Mouse (Mus musculus) G1E (cell line): ENCODE results near the gene 1190005I06Rik. TPM values are rescaled to one million over a fixed set of nuclear protein-coding genes. Genes with fewer than 3 reads are reported as not detected.

Experiments used
- ATAC-seq: 2 replicates; pipeline ENCODE4 v1.8.0; 2016; ENCODE audit warnings: mild to moderate bottlenecking; ENCODE audit not compliant: insufficient number of reproducible peaks, poor library complexity, low FRiP score, severe bottlenecking; ENCODE audit errors: extremely low read depth
- DNase-seq: peaks from one replicate; pipeline ENCODE4 v3.0.0; 2012; ENCODE audit warnings: low spot score
- H3K27me3 ChIP-seq: 2 replicates; pipeline ENCODE4 v1.6.1; 2012; ENCODE audit warnings: mild to moderate bottlenecking, low read length, inconsistent platforms; ENCODE audit not compliant: insufficient read depth
- H3K36me3 ChIP-seq: replicated peaks from 2 replicates; pipeline ENCODE3; 2012; ENCODE audit warnings: mild to moderate bottlenecking, inconsistent platforms
- H3K4me1 ChIP-seq: 2 replicates; pipeline ENCODE4 v1.6.1; 2012; ENCODE audit warnings: low read depth, low read length, inconsistent platforms, mixed read lengths; ENCODE audit not compliant: insufficient read depth
- H3K4me3 ChIP-seq: 2 replicates; pipeline ENCODE4 v1.5.1; 2012; ENCODE audit warnings: low read depth, mild to moderate bottlenecking, inconsistent platforms, low read length, moderate library complexity, mixed read lengths
- H3K9me3 ChIP-seq: replicated peaks from 2 replicates; pipeline ENCODE4 v1.6.1; 2012; ENCODE audit warnings: inconsistent platforms
- CTCF ChIP-seq: IDR thresholded peaks from 2 replicates; pipeline ENCODE4 v1.5.1; 2012; ENCODE audit warnings: low read depth, low read length, inconsistent platforms, mixed read lengths
- GATA1 ChIP-seq: IDR thresholded peaks from 2 replicates; pipeline ENCODE4 v1.6.1; 2012; ENCODE audit warnings: borderline replicate concordance, low read length, inconsistent platforms, mixed read lengths
- GATA2 ChIP-seq: IDR thresholded peaks from 2 replicates; pipeline ENCODE4 v1.6.1; 2012; ENCODE audit warnings: low read depth, low read length, inconsistent platforms, borderline replicate concordance
- POLR2AphosphoS5 ChIP-seq: IDR thresholded peaks from 2 replicates; pipeline ENCODE4 v1.6.1; 2012; ENCODE audit warnings: low read depth, low read length, inconsistent platforms; ENCODE audit not compliant: insufficient replicate concordance
- TAL1 ChIP-seq: conservative IDR thresholded peaks from 2 replicates; pipeline ENCODE4 v1.6.1; 2012; ENCODE audit warnings: low read depth, low read length, inconsistent platforms, mixed read lengths
- polyA plus RNA-seq: library from polyadenylated mRNA; stranded (reverse); fragments of >175 nt; gene quantifications from 2 replicates; pipeline ENCODE4 v1.2.3, GENCODE M21; 2012
- total RNA-seq, 2 experiments: library from RNA; stranded (forward) in 1 of 2; stranded (reverse) in 1 of 2; fragments of 200-1000 nt in 1 of 2; fragments of >200 nt in 1 of 2; fragmentation: Nextera tagmentation in 1 of 2; gene quantifications; 2 replicates each; pipeline ENCODE4 v1.2.3; 2014 to 2017

Gene 1190005I06Rik
- total and polyA plus RNA-seq, 3 experiments = 0.10 to 0.71 TPM; not detected in 1

- H3K4me3 ChIP-seq = no peak overlapping the region
- TF ChIP-seq GATA1 (no peak), TAL1 (no peak), POLR2AphosphoS5 (no peak)
- no peaks in the 10 kb centered on the region for H3K9me3 ChIP-seq
- H3K4me1 ChIP-seq = no peaks in the 10 kb centered on the region
- H3K27me3 ChIP-seq = peaks cover 45% of the 10 kb centered on the region
- no peaks in the 10 kb centered on the region for H3K36me3 ChIP-seq
- DNase-seq = no peak
- ATAC-seq = no peak
These were observed 14.3 kb downstream of the 1190005I06Rik start for GRCm38 (mm10) chr8:120632969-120633664.

- H3K27me3 ChIP-seq = peaks cover 41% of the 10 kb centered on the region
- TF ChIP-seq CTCF = no peak
- TF ChIP-seq POLR2AphosphoS5 = no peak
- no peak for TF ChIP-seq GATA2
- no peak for TF ChIP-seq GATA1
- no peak for TF ChIP-seq TAL1
- DNase-seq = no peak
- H3K4me3 ChIP-seq = no peak overlapping the region
- ATAC-seq = no peak
- H3K36me3 ChIP-seq = no peaks in the 10 kb centered on the region
- no peaks in the 10 kb centered on the region for H3K4me1 ChIP-seq
- H3K9me3 ChIP-seq = no peaks in the 10 kb centered on the region
These were observed 15.7 kb downstream of the 1190005I06Rik start for GRCm38 (mm10) chr8:120631441-120632375.

- H3K9me3 ChIP-seq = no peaks in the 10 kb centered on the region
- ATAC-seq (no peak), DNase-seq (no peak)
- TF ChIP-seq GATA1 = no peak
- TF ChIP-seq POLR2AphosphoS5 = no peak
- no peak for TF ChIP-seq CTCF
- no peak for TF ChIP-seq GATA2
- TF ChIP-seq TAL1 = no peak
- peaks cover 35% of the 10 kb centered on the region for H3K27me3 ChIP-seq
- H3K36me3 ChIP-seq = no peaks in the 10 kb centered on the region
- H3K4me3 ChIP-seq = no peak overlapping the region
- no peaks in the 10 kb centered on the region for H3K4me1 ChIP-seq
These were observed 16.6 kb downstream of the 1190005I06Rik start for GRCm38 (mm10) chr8:120630848-120631247.

- H3K27me3 ChIP-seq = peaks cover 32% of the 10 kb centered on the region
- no peak overlapping the region for H3K4me3 ChIP-seq
- ATAC-seq = no peak
- H3K9me3 ChIP-seq = 0 out of 2 replicates have a peak, but pooled peaks cover 3% of the 10 kb centered on the region
- no peaks in the 10 kb centered on the region for H3K4me1 ChIP-seq
- H3K36me3 ChIP-seq = no peaks in the 10 kb centered on the region
- no peak for TF ChIP-seq TAL1
- no peak for TF ChIP-seq POLR2AphosphoS5
- TF ChIP-seq GATA2 = no peak
- TF ChIP-seq GATA1 = no peak
- TF ChIP-seq CTCF = no peak
- no peak for DNase-seq
These were observed 17.4 kb downstream of the 1190005I06Rik start for GRCm38 (mm10) chr8:120630031-120630430.

GRCm38 (mm10) chr8:120627298-120627697 is 20.1 kb downstream of the 1190005I06Rik start:
- H3K4me1 ChIP-seq = no peaks in the 10 kb centered on the region
- H3K36me3 ChIP-seq = no peaks in the 10 kb centered on the region
- 0 out of 2 replicates have a peak, but pooled peaks cover 3% of the 10 kb centered on the region for H3K9me3 ChIP-seq
- ATAC-seq (no peak), DNase-seq (no peak)
- H3K4me3 ChIP-seq = no peak overlapping the region
- H3K27me3 ChIP-seq = peaks cover 16% of the 10 kb centered on the region
- no peak for TF ChIP-seq GATA2
- no peak for TF ChIP-seq GATA1

- DNase-seq = no peak
- no peak for TF ChIP-seq TAL1
- no peak for TF ChIP-seq POLR2AphosphoS5
- no peak for TF ChIP-seq GATA2
- TF ChIP-seq CTCF = no peak
- no peak for TF ChIP-seq GATA1
- Histone ChIP-seq H3K36me3 (no peaks in the 10 kb centered on the region), H3K4me1 (no peaks in the 10 kb centered on the region), H3K4me3 (no peak overlapping the region), H3K9me3 (0 out of 2 replicates have a peak, but pooled peaks cover 3% of the 10 kb centered on the region), H3K27me3 (peaks cover 16% of the 10 kb centered on the region)
- no peak for ATAC-seq
These were observed 21.0 kb downstream of the 1190005I06Rik start for GRCm38 (mm10) chr8:120626461-120626860.
